Mouse (Mus musculus): ENCODE results near the gene Akr1c19. TPM values are rescaled to one million over a fixed set of nuclear protein-coding genes. Genes with fewer than 3 reads are reported as not detected.
A peak's percentile ranks its signal among the peaks of the same experiment; 100 is the strongest.
"Not testable (repeated sequence)": the region's sequence is repeated elsewhere in the genome, so short reads cannot be mapped to it uniquely, and the experiment has no call there.

Akr1c19 gene
- 936 and 1,023 TPM in 2 replicates for polyA plus RNA-seq (2015; fragmentation: Nextera tagmentation; extraction: Ambion mirVana)

DNA sequence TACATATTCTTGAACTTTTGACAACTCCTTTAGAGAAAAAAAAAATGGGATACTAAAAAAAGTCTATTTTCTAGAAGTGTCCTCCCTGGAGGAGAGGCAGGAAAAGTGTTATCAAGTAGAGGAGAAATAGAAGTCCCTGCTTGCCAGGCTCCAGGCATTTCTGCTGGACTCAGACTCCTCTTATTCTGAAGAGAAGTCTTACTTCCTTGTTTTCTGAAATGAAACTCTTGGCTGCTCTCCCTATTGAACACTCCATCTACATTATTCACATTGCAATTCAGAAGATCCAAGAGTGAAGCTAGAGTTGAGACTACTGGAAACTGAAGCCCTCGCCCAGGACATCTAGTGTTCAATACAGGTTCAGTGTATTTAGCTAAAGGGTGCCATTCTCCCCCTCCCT is at the start of gene Akr1c19:
Gene Akr1c19 (plus strand): TSS at position 260 of the 400 bp plus-strand sequence.
- no peak within 1 kb of the TSS for H3K4me2 ChIP-seq (replicated peaks; ENCODE audit: low read depth)
- WGBS, result 73% methylated on average over 1 of the region's 1 CpGs
- no peak for ATAC-seq
- H3K36me3 ChIP-seq (ENCODE audit: control insufficient read depth, insufficient read depth), result no peaks in the 10 kb centered on the region
- H3K27ac ChIP-seq (ENCODE audit: low read depth, low read length), result no peak within 1 kb of the TSS
- H3K4me1 ChIP-seq (replicated peaks; ENCODE audit: control insufficient read depth, insufficient read depth, low read length), result peaks cover 3% of the 10 kb centered on the region; the same call in 1 of the 2 replicates
- no peak within 1 kb of the TSS for H3K4me3 ChIP-seq (ENCODE audit: low read depth, low read length)
- H3K9ac ChIP-seq (ENCODE audit: low read depth, low read length), result no peak within 1 kb of the TSS
- no peak for TF ChIP-seq CTCF (IDR thresholded peaks at IDR 0.05; ENCODE audit: low read depth)
- no peaks in the 10 kb centered on the region for H3K9me3 ChIP-seq (ENCODE audit: control insufficient read depth)
- no peaks in the 10 kb centered on the region for H3K27me3 ChIP-seq (replicated peaks; ENCODE audit: control insufficient read depth, insufficient read depth, low read length)

DNA sequence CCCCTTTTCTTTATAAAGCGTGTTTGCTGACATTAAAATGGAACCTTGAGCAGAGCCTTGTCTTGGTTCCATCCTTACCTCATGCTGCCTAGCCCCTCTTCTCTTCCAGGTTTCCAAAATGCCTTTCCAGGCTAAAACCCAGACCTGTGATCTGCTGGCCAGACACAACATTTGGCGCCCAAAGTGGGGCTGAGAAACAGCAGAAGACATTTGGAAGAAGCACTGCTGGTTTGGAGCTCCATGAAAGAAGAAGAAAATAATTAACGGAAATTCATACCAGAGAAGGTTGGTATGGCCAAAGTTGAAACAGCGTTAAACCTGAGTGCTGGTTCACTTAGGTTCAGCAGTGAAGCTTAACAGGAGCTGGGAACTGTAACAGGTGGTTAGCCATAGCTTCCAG is 47.2 kb upstream of the Akr1c19 start:
- not testable (repeated sequence) for H3K4me2 ChIP-seq (replicated peaks; ENCODE audit: low read depth); H3K9ac ChIP-seq (ENCODE audit: low read depth, low read length); H3K27me3 ChIP-seq (replicated peaks; ENCODE audit: control insufficient read depth, insufficient read depth, low read length); H3K36me3 ChIP-seq (ENCODE audit: control insufficient read depth, insufficient read depth); H3K4me3 ChIP-seq (ENCODE audit: low read depth, low read length); ATAC-seq; H3K9me3 ChIP-seq (ENCODE audit: control insufficient read depth); H3K4me1 ChIP-seq (replicated peaks; ENCODE audit: control insufficient read depth, insufficient read depth, low read length); H3K27ac ChIP-seq (ENCODE audit: low read depth, low read length)
- WGBS, result 93% methylated on average over 4 of the region's 4 CpGs

DNA sequence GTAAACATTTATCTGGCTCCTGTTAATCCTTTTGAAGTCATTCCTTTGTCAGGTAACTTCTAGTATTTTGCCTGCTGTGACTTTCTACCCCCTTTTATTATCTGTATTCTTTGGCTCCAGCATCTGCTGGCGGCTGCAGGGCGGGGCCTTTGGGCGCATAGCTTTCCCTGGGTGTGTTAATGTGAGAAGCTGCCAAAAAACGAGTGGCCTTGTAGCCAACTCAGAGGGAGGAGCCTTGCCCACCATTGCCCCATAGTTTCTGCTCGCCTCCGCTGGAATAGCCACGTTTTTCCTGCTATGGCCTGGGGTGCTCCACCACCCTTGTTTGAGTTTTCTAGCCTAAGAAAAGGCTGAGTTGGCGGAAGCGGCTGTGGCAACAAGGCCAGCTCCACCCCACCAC is 45.4 kb upstream of the Akr1c19 start:
- Histone ChIP-seq H3K27ac (ENCODE audit: low read depth, low read length) (no peak overlapping the region), H3K9ac (ENCODE audit: low read depth, low read length) (no peak overlapping the region), H3K36me3 (ENCODE audit: control insufficient read depth, insufficient read depth) (no peaks in the 10 kb centered on the region), H3K9me3 (ENCODE audit: control insufficient read depth) (no peaks in the 10 kb centered on the region), H3K4me1 (replicated peaks; ENCODE audit: control insufficient read depth, insufficient read depth, low read length) (no peaks in the 10 kb centered on the region), H3K27me3 (replicated peaks; ENCODE audit: control insufficient read depth, insufficient read depth, low read length) (no peaks in the 10 kb centered on the region), H3K4me3 (ENCODE audit: low read depth, low read length) (no peak overlapping the region), H3K4me2 (replicated peaks; ENCODE audit: low read depth) (no peak overlapping the region)
- no peak for ATAC-seq
- no peak for TF ChIP-seq CTCF (IDR thresholded peaks at IDR 0.05; ENCODE audit: low read depth)
- WGBS, result 77% methylated on average over 9 of the region's 9 CpGs

DNA sequence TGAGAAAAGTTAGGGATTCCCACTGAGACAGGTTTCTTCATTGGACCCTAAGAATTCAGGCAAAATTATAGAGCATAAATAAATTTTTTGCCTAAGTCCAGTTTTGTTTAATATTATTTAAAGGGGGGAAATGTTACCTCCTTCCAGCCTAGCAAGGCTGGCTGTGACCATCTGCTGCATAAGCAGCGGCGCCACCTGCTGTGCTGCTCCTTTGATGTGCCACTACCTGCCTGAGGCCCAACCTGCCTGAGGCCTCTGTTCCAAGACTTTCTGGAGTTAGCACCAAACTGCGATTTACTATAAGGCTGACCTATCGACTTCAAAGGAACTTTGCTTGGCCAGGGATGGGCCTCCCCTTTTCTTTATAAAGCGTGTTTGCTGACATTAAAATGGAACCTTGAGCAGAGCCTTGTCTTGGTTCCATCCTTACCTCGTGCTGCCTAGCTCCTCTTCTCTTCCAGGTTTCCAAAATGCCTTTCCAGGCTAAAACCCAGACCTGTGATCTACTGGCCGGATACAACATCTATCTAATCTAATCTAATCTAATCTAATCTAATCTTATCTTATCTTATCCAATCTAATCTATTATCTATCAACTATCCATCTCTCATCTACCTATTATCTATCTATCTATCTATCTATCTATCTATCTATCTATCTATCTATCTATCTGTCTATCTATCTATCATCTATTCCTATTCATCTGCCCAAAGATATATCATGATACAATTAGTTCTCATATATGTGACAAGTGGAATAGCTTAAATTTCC is 41.7 kb upstream of the Akr1c19 start:
- not testable (repeated sequence) for H3K4me2 ChIP-seq (replicated peaks; ENCODE audit: low read depth); H3K9ac ChIP-seq (ENCODE audit: low read depth, low read length); H3K36me3 ChIP-seq (ENCODE audit: control insufficient read depth, insufficient read depth); H3K4me3 ChIP-seq (ENCODE audit: low read depth, low read length); H3K27ac ChIP-seq (ENCODE audit: low read depth, low read length); ATAC-seq; H3K27me3 ChIP-seq (replicated peaks; ENCODE audit: control insufficient read depth, insufficient read depth, low read length); H3K9me3 ChIP-seq (ENCODE audit: control insufficient read depth); H3K4me1 ChIP-seq (replicated peaks; ENCODE audit: control insufficient read depth, insufficient read depth, low read length)
- 68% methylated on average over 7 of the region's 7 CpGs for WGBS
- peak; percentile 67 for TF ChIP-seq CTCF (IDR thresholded peaks at IDR 0.05; ENCODE audit: low read depth)

DNA sequence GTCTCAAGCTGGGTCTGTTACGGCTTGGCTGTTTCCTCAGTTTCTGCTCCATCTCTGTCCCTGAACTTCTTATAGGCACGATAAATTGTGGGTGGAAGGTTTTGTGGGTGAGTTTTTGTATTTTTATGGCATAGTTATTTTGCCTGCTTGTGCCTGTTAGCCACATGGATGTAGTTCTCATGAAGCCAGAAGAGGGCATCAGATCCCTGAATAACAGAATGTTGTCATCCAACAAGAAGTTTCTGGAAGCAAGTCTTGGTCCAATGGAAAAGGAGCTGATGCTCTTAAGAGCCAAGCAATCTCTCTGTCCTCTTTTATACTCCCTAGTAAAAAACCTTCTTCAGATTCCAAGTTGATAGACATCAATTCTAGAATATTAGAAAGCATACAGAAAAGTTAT is 40.3 kb upstream of the Akr1c19 start:
- Histone ChIP-seq H3K4me3 (ENCODE audit: low read depth, low read length) (no peak overlapping the region), H3K9ac (ENCODE audit: low read depth, low read length) (no peak overlapping the region), H3K27ac (ENCODE audit: low read depth, low read length) (no peak overlapping the region), H3K27me3 (replicated peaks; ENCODE audit: control insufficient read depth, insufficient read depth, low read length) (no peaks in the 10 kb centered on the region), H3K4me2 (replicated peaks; ENCODE audit: low read depth) (no peak overlapping the region), H3K36me3 (ENCODE audit: control insufficient read depth, insufficient read depth) (no peaks in the 10 kb centered on the region), H3K9me3 (ENCODE audit: control insufficient read depth) (no peaks in the 10 kb centered on the region), H3K4me1 (replicated peaks; ENCODE audit: control insufficient read depth, insufficient read depth, low read length) (no peaks in the 10 kb centered on the region)
- peak; percentile 73 for TF ChIP-seq CTCF (IDR thresholded peaks at IDR 0.05; ENCODE audit: low read depth)
- 84% methylated on average over 2 of the region's 2 CpGs for WGBS
- ATAC-seq, result no peak

DNA sequence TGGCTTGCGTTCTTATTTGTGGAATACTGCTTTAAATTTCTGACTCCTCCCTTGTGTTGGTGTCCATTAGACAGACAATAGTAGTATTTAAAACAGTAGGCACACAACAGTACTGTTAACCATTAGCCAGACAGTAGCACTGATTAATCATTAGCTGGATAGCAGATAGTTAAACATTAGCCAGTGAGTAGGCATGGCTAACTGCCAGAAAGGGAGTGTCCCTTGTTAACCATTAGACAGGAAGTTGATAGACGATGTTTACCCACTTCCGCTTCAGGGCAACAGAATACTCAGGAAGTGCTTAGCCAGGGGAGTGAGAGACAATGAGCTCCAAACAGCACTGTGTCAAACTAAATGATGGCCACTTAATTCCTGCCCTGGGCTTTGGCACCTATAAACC is 37.6 kb upstream of the Akr1c19 start, which contains the start of gene Akr1c13:
Gene Akr1c13 (plus strand): TSS at position 247 of the 400 bp plus-strand sequence.
- Histone ChIP-seq H3K27me3 (replicated peaks; ENCODE audit: control insufficient read depth, insufficient read depth, low read length) (no peaks in the 10 kb centered on the region), H3K9ac (ENCODE audit: low read depth, low read length) (peak within 1 kb of the TSS; percentile 34; the same call in 1 of the 2 replicates), H3K9me3 (ENCODE audit: control insufficient read depth) (no peaks in the 10 kb centered on the region), H3K4me1 (replicated peaks; ENCODE audit: control insufficient read depth, insufficient read depth, low read length) (no peaks in the 10 kb centered on the region), H3K27ac (ENCODE audit: low read depth, low read length) (peak within 1 kb of the TSS; percentile 86), H3K36me3 (ENCODE audit: control insufficient read depth, insufficient read depth) (no peaks in the 10 kb centered on the region), H3K4me3 (ENCODE audit: low read depth, low read length) (peak within 1 kb of the TSS; percentile 41), H3K4me2 (replicated peaks; ENCODE audit: low read depth) (peak within 1 kb of the TSS; percentile 66)
- ATAC-seq, result peak; percentile 96
- 28% methylated on average over 3 of the region's 3 CpGs for WGBS
- no peak for TF ChIP-seq CTCF (IDR thresholded peaks at IDR 0.05; ENCODE audit: low read depth)

Data from intestine, postnatal 0 days (tissue).